Mouse (Mus musculus): Measurements from ENCODE around the gene Mks1.

- TF ChIP-seq POLR2A (IDR thresholded peaks at IDR 0.05; ENCODE audit: low read depth, low read length), result no peak
- no peak for TF ChIP-seq CTCF (IDR thresholded peaks at IDR 0.05; ENCODE audit: extremely low read depth, insufficient read depth, insufficient read length, insufficient replicate concordance)
These were observed 18.8 kb downstream of the Mks1 start for GRCm38 (mm10) chr11:87871766-87872165.
